Mouse (Mus musculus): ENCODE measurements around the gene Nt5c2. TPM values are rescaled to one million over a fixed set of nuclear protein-coding genes. Genes with fewer than 3 reads are reported as not detected.

Nt5c2 gene
- polyA plus RNA-seq, 1 experiment from 2014 or later: 45.3 TPM

GRCm38 (mm10) chr19:46848381-46849268, 166.3 kb downstream of the Nt5c2 start:
- no peak overlapping the region for H3K4me2 ChIP-seq (replicated peaks; ENCODE audit: low read depth, low read length)
- H3K27ac ChIP-seq (ENCODE audit: low read length): no peak overlapping the region
- no peaks in the 10 kb centered on the region for H3K36me3 ChIP-seq (ENCODE audit: insufficient read depth, low read length)
- H3K9me3 ChIP-seq (ENCODE audit: low read length): no peaks in the 10 kb centered on the region
- H3K4me3 ChIP-seq (ENCODE audit: low read depth, low read length): no peak overlapping the region
- ATAC-seq (no peak), DNase-seq (ENCODE audit: low spot score) (no peak)
- no peaks in the 10 kb centered on the region for H3K27me3 ChIP-seq (replicated peaks; ENCODE audit: insufficient read depth, low read length)
- TF ChIP-seq EP300 (IDR thresholded peaks at IDR 0.05): no peak
- TF ChIP-seq CTCF (IDR thresholded peaks at IDR 0.05): no peak
- no peak overlapping the region for H3K9ac ChIP-seq (replicated peaks; ENCODE audit: low read depth)
- peaks cover 3% of the 10 kb centered on the region for H3K4me1 ChIP-seq (ENCODE audit: insufficient read depth, low read depth, low read length)
- WGBS: 70% methylated on average over 14 of the region's 14 CpGs

GRCm38 (mm10) chr19:46846459-46846858, 168.5 kb downstream of the Nt5c2 start:
- TF ChIP-seq EP300 (IDR thresholded peaks at IDR 0.05) (no peak), CTCF (IDR thresholded peaks at IDR 0.05) (no peak)
- ATAC-seq (no peak), DNase-seq (ENCODE audit: low spot score) (no peak)
- no peak overlapping the region for H3K4me3 ChIP-seq (ENCODE audit: low read depth, low read length)
- H3K9ac ChIP-seq (replicated peaks; ENCODE audit: low read depth): no peak overlapping the region
- H3K27ac ChIP-seq (ENCODE audit: low read length): no peak overlapping the region
- no peaks in the 10 kb centered on the region for H3K9me3 ChIP-seq (ENCODE audit: low read length)
- H3K4me1 ChIP-seq (ENCODE audit: insufficient read depth, low read depth, low read length): peaks cover 3% of the 10 kb centered on the region
- WGBS: 70% methylated on average over 5 of the region's 5 CpGs
- no peaks in the 10 kb centered on the region for H3K27me3 ChIP-seq (replicated peaks; ENCODE audit: insufficient read depth, low read length)
- H3K36me3 ChIP-seq (ENCODE audit: insufficient read depth, low read length): no peaks in the 10 kb centered on the region
- H3K4me2 ChIP-seq (replicated peaks; ENCODE audit: low read depth, low read length): no peak overlapping the region

GRCm38 (mm10) chr19:46846056-46846455, 168.9 kb downstream of the Nt5c2 start:
- no peak for DNase-seq (ENCODE audit: low spot score)
- TF ChIP-seq EP300 (IDR thresholded peaks at IDR 0.05) (no peak), CTCF (IDR thresholded peaks at IDR 0.05) (no peak)
- H3K4me2 ChIP-seq (replicated peaks; ENCODE audit: low read depth, low read length): no peak overlapping the region
- no peaks in the 10 kb centered on the region for H3K36me3 ChIP-seq (ENCODE audit: insufficient read depth, low read length)
- H3K4me3 ChIP-seq (ENCODE audit: low read depth, low read length): no peak overlapping the region
- no peak overlapping the region for H3K27ac ChIP-seq (ENCODE audit: low read length)
- peaks cover 3% of the 10 kb centered on the region for H3K4me1 ChIP-seq (ENCODE audit: insufficient read depth, low read depth, low read length)
- no peaks in the 10 kb centered on the region for H3K27me3 ChIP-seq (replicated peaks; ENCODE audit: insufficient read depth, low read length)
- 77% methylated on average over 7 of the region's 7 CpGs for WGBS
- H3K9me3 ChIP-seq (ENCODE audit: low read length): no peaks in the 10 kb centered on the region
- ATAC-seq: no peak
- H3K9ac ChIP-seq (replicated peaks; ENCODE audit: low read depth): no peak overlapping the region

GRCm38 (mm10) chr19:46843030-46843429, 171.9 kb downstream of the Nt5c2 start:
- 0% methylated on average over 1 of the region's 2 CpGs for WGBS
- H3K4me1 ChIP-seq (ENCODE audit: insufficient read depth, low read depth, low read length): no peaks in the 10 kb centered on the region
- ATAC-seq: peak; percentile 38

GRCm38 (mm10) chr19:46841016-46841415, 173.9 kb downstream of the Nt5c2 start:
- Histone ChIP-seq H3K27ac (ENCODE audit: low read length) (no peak overlapping the region), H3K9ac (replicated peaks; ENCODE audit: low read depth) (no peak overlapping the region), H3K4me3 (ENCODE audit: low read depth, low read length) (no peak overlapping the region), H3K4me1 (ENCODE audit: insufficient read depth, low read depth, low read length) (no peaks in the 10 kb centered on the region), H3K4me2 (replicated peaks; ENCODE audit: low read depth, low read length) (no peak overlapping the region), H3K9me3 (ENCODE audit: low read length) (no peaks in the 10 kb centered on the region), H3K27me3 (replicated peaks; ENCODE audit: insufficient read depth, low read length) (no peaks in the 10 kb centered on the region), H3K36me3 (ENCODE audit: insufficient read depth, low read length) (no peaks in the 10 kb centered on the region)
- TF ChIP-seq CTCF (IDR thresholded peaks at IDR 0.05) (no peak), EP300 (IDR thresholded peaks at IDR 0.05) (no peak)
- ATAC-seq (no peak), DNase-seq (ENCODE audit: low spot score) (no peak)
- WGBS: 88% methylated on average over 4 of the region's 4 CpGs

More at GRCm38 (mm10) chr19:46843030-46843429, 171.9 kb downstream of the Nt5c2 start:
- H3K27me3 ChIP-seq (replicated peaks; ENCODE audit: insufficient read depth, low read length): no peaks in the 10 kb centered on the region
- H3K36me3 ChIP-seq (ENCODE audit: insufficient read depth, low read length): no peaks in the 10 kb centered on the region
- H3K4me2 ChIP-seq (replicated peaks; ENCODE audit: low read depth, low read length): no peak overlapping the region
- no peak for TF ChIP-seq EP300 (IDR thresholded peaks at IDR 0.05)
- no peaks in the 10 kb centered on the region for H3K9me3 ChIP-seq (ENCODE audit: low read length)
- H3K27ac ChIP-seq (ENCODE audit: low read length): no peak overlapping the region
- no peak overlapping the region for H3K4me3 ChIP-seq (ENCODE audit: low read depth, low read length)
- H3K9ac ChIP-seq (replicated peaks; ENCODE audit: low read depth): no peak overlapping the region
- DNase-seq (ENCODE audit: low spot score): no peak

- WGBS: 74% methylated on average over 11 of the region's 11 CpGs
- no peak for ATAC-seq
- H3K4me3 ChIP-seq (ENCODE audit: low read depth, low read length): no peak overlapping the region
These were observed 177.5 kb downstream of the Nt5c2 start for GRCm38 (mm10) chr19:46837290-46838079.

More at GRCm38 (mm10) chr19:46837290-46838079, 177.5 kb downstream of the Nt5c2 start:
- H3K36me3 ChIP-seq (ENCODE audit: insufficient read depth, low read length): no peaks in the 10 kb centered on the region
- no peaks in the 10 kb centered on the region for H3K4me1 ChIP-seq (ENCODE audit: insufficient read depth, low read depth, low read length)
- no peaks in the 10 kb centered on the region for H3K27me3 ChIP-seq (replicated peaks; ENCODE audit: insufficient read depth, low read length)
- no peak overlapping the region for H3K9ac ChIP-seq (replicated peaks; ENCODE audit: low read depth)
- DNase-seq (ENCODE audit: low spot score): no peak
- no peaks in the 10 kb centered on the region for H3K9me3 ChIP-seq (ENCODE audit: low read length)
- no peak for TF ChIP-seq CTCF (IDR thresholded peaks at IDR 0.05)
- no peak for TF ChIP-seq EP300 (IDR thresholded peaks at IDR 0.05)
- H3K4me2 ChIP-seq (replicated peaks; ENCODE audit: low read depth, low read length): no peak overlapping the region
- H3K27ac ChIP-seq (ENCODE audit: low read length): no peak overlapping the region

Data from lung, postnatal 0 days (tissue).